9 mouse cellular contexts compared by ENCODE assay signal in genomic region chr2:163599226-163599625, GRCm38 (mm10). TPM values are rescaled to one million over a fixed set of nuclear protein-coding genes. Genes with fewer than 3 reads are reported as not detected.
DNase-seq lines count a peak whose midpoint lies in the region; ATAC-seq and TF ChIP-seq lines count a peak whose summit lies in the region.
"Had no signal": no experiment of that assay in that cellular context is flagged by ENCODE, and none has a peak within 500 bp of the region (broad histone marks: within the 10 kb centered on the region; RNA-seq: fewer than 3 reads in every experiment).

No protein-coding gene starts in this region.

- peak; percentile 62 for ATAC-seq in erythroblast, adult 5-6 weeks (replicated peaks; ENCODE audit: low FRiP score, poor library complexity, severe bottlenecking)
- no peak for ATAC-seq in neural tube, embryonic 11.5 days (ENCODE audit: insufficient read depth, low FRiP score, low TSS enrichment)

- TF ChIP-seq RAD21 in MEL (IDR thresholded peaks at IDR 0.05; ENCODE audit: low read depth, low read length) = peak; percentile 36

- no peak overlapping the region for H3K9ac ChIP-seq in MEL (ENCODE audit: control insufficient read depth, low read depth, low read length, poor library complexity, severe bottlenecking)
- no peak overlapping the region for H3K9ac ChIP-seq in neural tube, embryonic 11.5 days (ENCODE audit: low read length)
- H3K9ac ChIP-seq: midbrain, embryonic 12.5 days had no signal

- peak; percentile 83 for TF ChIP-seq CTCF in left cerebral cortex, adult 2 months (IDR thresholded peaks at IDR 0.05)
- peak; percentile 68 to 91 (median 81) for TF ChIP-seq CTCF in MEL (IDR thresholded peaks at IDR 0.05 in 2 of 3, conservative IDR thresholded peaks at IDR 0.05 in 1 of 3; ENCODE audit: control insufficient read depth in 1 of 3, insufficient read depth in 1 of 3, low read depth in 2 of 3, low read length in 3 of 3, poor library complexity in 1 of 3, severe bottlenecking in 1 of 3)
- TF ChIP-seq CTCF in bone marrow macrophage, adult 2 months (IDR thresholded peaks at IDR 0.05; ENCODE audit: low read depth, low read length) = peak; percentile 38; the same call in 1 of the 2 replicates

- intact Hi-C loops in left cerebral cortex, adult 2 months (cut with DNase I) = loop anchor here (1.0 kb wide), 2 partner anchors 67 to 120 kb away; no protein-coding TSS in a partner anchor

- no peak for TF ChIP-seq EP300 in MEL (IDR thresholded peaks at IDR 0.05; ENCODE audit: low read depth in 1 of 2, low read length in 2 of 2)

- H3K79me2 ChIP-seq in MEL (ENCODE audit: control insufficient read depth, insufficient read depth, low read length, poor library complexity) = peaks cover 14% of the 10 kb centered on the region

- no peak overlapping the region for H3K4me2 ChIP-seq in neural tube, embryonic 11.5 days (ENCODE audit: low read depth)
- H3K4me2 ChIP-seq: midbrain, embryonic 12.5 days had no signal

- H3K27ac ChIP-seq in left cerebral cortex, adult 2 months = no peak overlapping the region
- no peak overlapping the region for H3K27ac ChIP-seq in MEL (ENCODE audit: control insufficient read depth, low read depth, low read length)
- H3K27ac ChIP-seq in bone marrow macrophage, adult 2 months (ENCODE audit: insufficient read depth, low read depth, low read length) = no peak overlapping the region
- H3K27ac ChIP-seq in neural tube, embryonic 11.5 days (ENCODE audit: low read depth, low read length) = no peak overlapping the region
- H3K27ac ChIP-seq: midbrain, embryonic 12.5 days had no signal

- H3K27me3 ChIP-seq in MEL (ENCODE audit: control insufficient read depth in 1 of 2, insufficient read depth in 2 of 2, low read length in 2 of 2) = no peaks in the 10 kb centered on the region
- no peaks in the 10 kb centered on the region for H3K27me3 ChIP-seq in neural tube, embryonic 11.5 days (ENCODE audit: control insufficient read depth, insufficient read depth, low read length)
- H3K27me3 ChIP-seq: midbrain, embryonic 12.5 days had no signal

- DNase-seq in left cerebral cortex, adult 2 months (ENCODE audit: extremely low spot score in 1 of 2, low spot score in 2 of 2) = peak in 1 of 2 experiments; percentile 75
- no peak for DNase-seq in left cerebral cortex, adult 11 months (ENCODE audit: low spot score)
- peak; percentile 78 for DNase-seq in MEL (ENCODE audit: low read depth, low spot score)
- peak; percentile 37 to 54 for DNase-seq in layer of hippocampus, postnatal 36 days
- DNase-seq in neural tube, embryonic 11.5 days (ENCODE audit: low spot score) = peak; percentile 63
- DNase-seq in c-Kit-positive CD71-positive TER-119-positive erythroid progenitor cells, embryonic 14.5 days (ENCODE audit: low spot score) = no peak

- peaks cover 8 to 17% of the 10 kb centered on the region in 2 experiments for H3K4me1 ChIP-seq in MEL (ENCODE audit: control insufficient read depth in 1 of 2, insufficient read depth in 2 of 2, low read length in 2 of 2)
- H3K4me1 ChIP-seq in bone marrow macrophage, adult 2 months (ENCODE audit: control insufficient read depth, insufficient read depth, low read length) = peaks cover 20% of the 10 kb centered on the region
- peaks cover 6% of the 10 kb centered on the region for H3K4me1 ChIP-seq in neural tube, embryonic 11.5 days (ENCODE audit: control insufficient read depth, insufficient read depth, low read length)

- H3K9me3 ChIP-seq in MEL (replicated peaks; ENCODE audit: insufficient read depth, low read length) = no peaks in the 10 kb centered on the region
- H3K9me3 ChIP-seq in neural tube, embryonic 11.5 days (ENCODE audit: control insufficient read depth, low read length) = no peaks in the 10 kb centered on the region
- H3K9me3 ChIP-seq: midbrain, embryonic 12.5 days had no signal

- 4% methylated on average over 1 of the region's 1 CpGs for WGBS in neural tube, embryonic 11.5 days

- peaks cover 0 to 19% of the 10 kb centered on the region in 2 experiments; a peak in 2 of 4 replicates for H3K36me3 ChIP-seq in MEL (ENCODE audit: control insufficient read depth in 1 of 2, insufficient read depth in 2 of 2, low read length in 2 of 2)
- no peaks in the 10 kb centered on the region for H3K36me3 ChIP-seq in neural tube, embryonic 11.5 days (ENCODE audit: control insufficient read depth, insufficient read depth, low read length)
- H3K36me3 ChIP-seq: midbrain, embryonic 12.5 days had no signal

- H3K4me3 ChIP-seq in left cerebral cortex, adult 2 months = no peak overlapping the region
- no peak overlapping the region for H3K4me3 ChIP-seq in MEL (ENCODE audit: control insufficient read depth in 1 of 2, insufficient read depth in 1 of 2, low read depth in 2 of 2, low read length in 2 of 2)
- H3K4me3 ChIP-seq in bone marrow macrophage, adult 2 months (ENCODE audit: insufficient read depth, low read length) = no peak overlapping the region
- no peak overlapping the region for H3K4me3 ChIP-seq in neural tube, embryonic 11.5 days (ENCODE audit: low read depth, low read length)
- H3K4me3 ChIP-seq: midbrain, embryonic 12.5 days had no signal

- TF ChIP-seq POLR2A in MEL (IDR thresholded peaks at IDR 0.05; ENCODE audit: control insufficient read depth in 1 of 2, insufficient read depth in 1 of 2, low read depth in 1 of 2, low read length in 2 of 2, poor library complexity in 1 of 2) = no peak
- no peak for TF ChIP-seq POLR2A in bone marrow macrophage, adult 2 months (IDR thresholded peaks at IDR 0.05; ENCODE audit: borderline replicate concordance, low read depth, low read length)

TF ChIP-seq in MEL, 35 proteins besides CTCF, POLR2A, EP300 and RAD21:
- TF ChIP-seq HCFC1 (IDR thresholded peaks at IDR 0.05; ENCODE audit: low read depth, low read length) (no peak), SMC3 (IDR thresholded peaks at IDR 0.05; ENCODE audit: low read depth, low read length) (peak; percentile 69), ZC3H11A (IDR thresholded peaks at IDR 0.05; ENCODE audit: low read depth, low read length) (peak; percentile 38)
TF ChIP-seq in MEL: peak in this region for 2.

RNA-seq across cellular contexts. Expression of gene Ttpal, which starts 2.9 kb away (rescaled TPM):
- 10 to 100 TPM; 69.9 to 81.2 TPM for total RNA-seq in left cerebral cortex, adult 2 months (2021)
- total RNA-seq in MEL (2012; rRNA removed) = 17.1 and 20.4 TPM in 2 replicates
- 10 to 100 TPM in 1 of 2 experiments, not detected in 1; 18.9 TPM for polyA plus RNA-seq in MEL (2012; ENCODE audit: insufficient read depth in 1 of 2, insufficient read length in 2 of 2, low read depth in 1 of 2, low replicate concordance in 2 of 2, missing spikeins in 1 of 2)
- polyA plus RNA-seq in bone marrow macrophage, adult 2 months (2012; ENCODE audit: insufficient read depth, insufficient read length, missing spikeins) = 8.5 and 13.2 TPM in 2 replicates
- total RNA-seq in erythroblast, adult 5-6 weeks (2015; ENCODE audit: low replicate concordance) = 6.5 and 10.0 TPM in 2 replicates
- 5.5 and 8.8 TPM in 2 replicates for total RNA-seq in erythroblast, adult 5-6 weeks (2017; ENCODE audit: low replicate concordance)
- total RNA-seq in layer of hippocampus, postnatal 36 days (2021) = 10 to 100 TPM; 53.0 to 54.7 TPM
- 46.4 and 47.3 TPM in 2 replicates for polyA plus RNA-seq in neural tube, embryonic 11.5 days (2014; fragmentation: Nextera tagmentation; extraction: Ambion mirVana)

RNA-seq across cellular contexts. Expression of gene Serinc3, which starts 45.7 kb away (rescaled TPM):
- total RNA-seq in left cerebral cortex, adult 2 months (2021) = 100 to 1,000 TPM; 213 to 234 TPM
- total RNA-seq in MEL (2012; rRNA removed) = 326 and 348 TPM in 2 replicates
- polyA plus RNA-seq in MEL (2012; ENCODE audit: insufficient read depth in 1 of 2, insufficient read length in 2 of 2, low read depth in 1 of 2, low replicate concordance in 2 of 2, missing spikeins in 1 of 2) = 100 to 1,000 TPM; 637 to 650 TPM
- polyA plus RNA-seq in bone marrow macrophage, adult 2 months (2012; ENCODE audit: insufficient read depth, insufficient read length, missing spikeins) = 1,486 and 1,613 TPM in 2 replicates
- total RNA-seq in erythroblast, adult 5-6 weeks (2015; ENCODE audit: low replicate concordance) = 1,365 and 1,400 TPM in 2 replicates
- 1,814 and 2,055 TPM in 2 replicates for total RNA-seq in erythroblast, adult 5-6 weeks (2017; ENCODE audit: low replicate concordance)
- total RNA-seq in layer of hippocampus, postnatal 36 days (2021) = 100 to 1,000 TPM; 177 to 202 TPM
- 33.3 and 34.4 TPM in 2 replicates for polyA plus RNA-seq in neural tube, embryonic 11.5 days (2014; fragmentation: Nextera tagmentation; extraction: Ambion mirVana)

RNA-seq across cellular contexts. Expression of gene Pkig, which starts 59.0 kb away (rescaled TPM):
- total RNA-seq in left cerebral cortex, adult 2 months (2021) = 100 to 1,000 TPM; 126 to 129 TPM
- 74.6 and 79.5 TPM in 2 replicates for total RNA-seq in MEL (2012; rRNA removed)
- polyA plus RNA-seq in MEL (2012; ENCODE audit: insufficient read depth in 1 of 2, insufficient read length in 2 of 2, low read depth in 1 of 2, low replicate concordance in 2 of 2, missing spikeins in 1 of 2) = 100 to 1,000 TPM in 1 of 2 experiments, not detected in 1; 160 TPM
- polyA plus RNA-seq in bone marrow macrophage, adult 2 months (2012; ENCODE audit: insufficient read depth, insufficient read length, missing spikeins) = 83.8 and 87.8 TPM in 2 replicates
- 15.0 and 25.0 TPM in 2 replicates for total RNA-seq in erythroblast, adult 5-6 weeks (2015; ENCODE audit: low replicate concordance)
- 23.4 and 25.2 TPM in 2 replicates for total RNA-seq in erythroblast, adult 5-6 weeks (2017; ENCODE audit: low replicate concordance)
- 10 to 100 TPM; 86.8 to 92.5 TPM for total RNA-seq in layer of hippocampus, postnatal 36 days (2021)
- 130 and 134 TPM in 2 replicates for polyA plus RNA-seq in neural tube, embryonic 11.5 days (2014; fragmentation: Nextera tagmentation; extraction: Ambion mirVana)

Comparison
In these comparisons a context has a peak if more than half of its experiments do, and no peak if none do; other contexts are left out.
1. DNase-seq: peak in MEL (single experiment), layer of hippocampus, postnatal 36 days (2 of 2) and neural tube, embryonic 11.5 days (single experiment); none in left cerebral cortex, adult 11 months (single experiment) and c-Kit-positive CD71-positive TER-119-positive erythroid progenitor cells, embryonic 14.5 days (single experiment).
2. Peak in every context shown above with its lines, with median percentiles within 50 percentile points of each other: CTCF ChIP-seq.